Mouse (Mus musculus): Measurements from ENCODE around the gene 9330161L09Rik.

DNA sequence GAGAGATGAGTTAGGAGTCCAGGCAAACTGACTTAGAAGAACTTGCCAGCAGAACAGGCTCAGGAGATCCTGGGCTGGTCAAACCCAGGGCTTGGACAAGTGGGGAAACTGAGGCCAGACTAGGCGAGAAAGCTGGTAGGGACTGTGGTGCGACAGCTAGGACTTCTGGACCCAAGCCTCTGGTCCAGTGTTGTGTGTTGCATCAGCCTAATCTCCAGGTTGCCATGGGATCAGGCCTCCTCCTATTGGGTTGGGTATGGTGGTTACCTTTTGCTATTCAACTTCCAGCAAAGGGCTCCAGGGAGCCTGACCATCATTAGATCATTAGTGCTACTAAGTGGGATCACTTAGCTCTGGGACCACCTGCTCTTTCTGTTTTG lies 18.3 kb downstream of the 9330161L09Rik start:
- TF ChIP-seq POLR2A (IDR thresholded peaks at IDR 0.05; ENCODE audit: borderline replicate concordance, extremely low read depth, low read depth, low read length) = peak; percentile 19; the same call in 1 of the 2 replicates
- TF ChIP-seq CTCF (IDR thresholded peaks at IDR 0.05; ENCODE audit: insufficient read depth, low read length) = no peak

All from lung, adult 2 months (tissue).